Mouse (Mus musculus) CD4-positive, CD25-positive, alpha-beta regulatory T cell, adult 2 months (primary cell): ENCODE data around the gene Pla2g6.

Source experiments
- DNase-seq: peaks from one replicate; pipeline ENCODE4 v3.0.0-alpha.2; 2012; ENCODE audit warnings: low read depth, low spot score

Gene Pla2g6

DNA sequence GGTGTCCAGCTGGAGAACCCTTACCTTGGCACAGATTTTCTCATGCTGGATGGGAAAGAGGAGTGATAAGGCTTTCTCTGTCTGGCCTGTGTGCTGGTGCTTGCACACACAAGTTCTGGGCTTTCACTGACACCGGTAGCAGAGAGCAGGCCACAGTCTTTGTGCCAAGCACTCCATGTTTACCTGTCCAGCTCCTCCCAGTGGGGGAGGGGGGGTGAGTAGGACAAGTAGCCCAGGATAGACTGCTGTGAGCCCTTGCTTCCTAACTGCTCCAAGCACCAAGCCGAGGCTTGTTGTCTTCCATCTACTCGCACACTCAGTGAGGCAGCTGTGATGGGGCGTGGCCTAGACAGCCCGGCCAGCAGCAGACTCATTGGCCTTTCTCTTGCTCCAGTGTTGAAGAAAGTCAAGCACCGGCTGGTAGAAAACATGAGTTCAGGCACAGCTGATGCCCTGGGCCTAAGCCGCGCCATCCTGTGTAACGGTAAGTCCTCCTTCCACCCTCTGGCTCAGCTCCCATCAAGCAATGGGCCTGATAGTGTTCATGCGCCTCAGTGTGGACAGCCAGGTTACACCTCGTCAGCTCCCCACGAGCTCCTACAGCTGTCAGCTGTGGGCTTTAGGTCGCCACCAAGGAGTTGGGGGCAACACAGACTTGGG, 85.5 kb downstream of the Pla2g6 start:
- DNase-seq = no peak

DNA sequence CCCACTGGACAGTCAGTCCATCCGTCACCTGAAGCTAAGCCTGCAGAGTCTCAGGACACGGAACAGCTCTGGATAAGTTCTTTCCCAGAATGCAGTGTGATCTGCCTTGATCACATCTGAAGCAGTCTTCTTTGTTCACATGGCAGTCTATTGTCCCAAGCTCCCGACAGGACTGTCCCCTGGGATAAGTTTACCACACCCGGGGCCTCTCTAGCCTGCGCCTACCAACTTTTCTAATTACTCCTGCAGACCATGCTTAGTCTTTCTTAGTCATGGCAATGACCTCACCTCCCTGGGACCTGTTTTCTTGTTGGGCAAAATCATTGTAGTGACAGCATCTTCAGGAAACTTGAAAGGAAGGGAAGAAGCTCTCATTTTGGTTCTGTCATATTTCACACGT, 90.2 kb downstream of the Pla2g6 start:
- DNase-seq = no peak
